Mouse (Mus musculus) forebrain, embryonic 12.5 days (tissue): ENCODE measurements around the gene Sh3glb1. TPM values are rescaled to one million over a fixed set of nuclear protein-coding genes. Genes with fewer than 3 reads are reported as not detected.
A peak's percentile ranks its signal among the peaks of the same experiment; 100 is the strongest.
"Not testable (repeated sequence)": the region's sequence is repeated elsewhere in the genome, so short reads cannot be mapped to it uniquely, and the experiment has no call there.

Experiments
- ATAC-seq: fragments of 200-750 bp; cut with Nextera tagmentation; 2 replicates; pipeline ENCODE4 v1.8.0; 2017; ENCODE audit warnings: moderate TSS enrichment; ENCODE audit not compliant: low FRiP score
- H3K27ac ChIP-seq: fragments of 300-500 bp; sonication (generic); 2 replicates; pipeline ENCODE4 v1.5.1; 2016; ENCODE audit warnings: mild to moderate bottlenecking
- H3K27me3 ChIP-seq: fragments of 300-500 bp; sonication (generic); 2 replicates; pipeline ENCODE4 v1.6.1; 2016; ENCODE audit warnings: mild to moderate bottlenecking
- H3K36me3 ChIP-seq: fragments of 300-500 bp; sonication (generic); replicated peaks from 2 replicates; pipeline ENCODE4 v1.6.1; 2016; ENCODE audit warnings: mild to moderate bottlenecking
- H3K4me1 ChIP-seq: fragments of 300-500 bp; sonication (generic); 2 replicates; pipeline ENCODE4 v1.6.1; 2016
- H3K4me2 ChIP-seq: fragments of 300-500 bp; sonication (generic); 2 replicates; pipeline ENCODE4 v1.6.1; 2016; ENCODE audit warnings: mild to moderate bottlenecking, moderate library complexity
- H3K4me3 ChIP-seq: fragments of 300-500 bp; sonication (generic); replicated peaks from 2 replicates; pipeline ENCODE4 v1.5.1; 2016; ENCODE audit warnings: mild to moderate bottlenecking
- H3K9ac ChIP-seq: fragments of 300-500 bp; sonication (generic); 2 replicates; pipeline ENCODE4 v1.6.1; 2016; ENCODE audit warnings: mild to moderate bottlenecking
- H3K9me3 ChIP-seq: fragments of 300-500 bp; sonication (generic); 2 replicates; pipeline ENCODE4 v1.6.1; 2016
- WGBS: fragments of 180-500 bp; shearing (Covaris S2); methylation state at CpG from one replicate; pipeline ENCODE4 v1.1.7; 2016; 5-methylcytosine and 5-hydroxymethylcytosine counted together
- polyA plus RNA-seq: library from polyadenylated mRNA; unstranded; fragments of >200 nt; fragmentation: Nextera tagmentation; extraction: Ambion mirVana; gene quantifications from 2 replicates; pipeline ENCODE4 v1.2.1, GENCODE M21; 2016

The Sh3glb1 gene
- polyA plus RNA-seq = 93.6 and 94.0 TPM in 2 replicates

DNA sequence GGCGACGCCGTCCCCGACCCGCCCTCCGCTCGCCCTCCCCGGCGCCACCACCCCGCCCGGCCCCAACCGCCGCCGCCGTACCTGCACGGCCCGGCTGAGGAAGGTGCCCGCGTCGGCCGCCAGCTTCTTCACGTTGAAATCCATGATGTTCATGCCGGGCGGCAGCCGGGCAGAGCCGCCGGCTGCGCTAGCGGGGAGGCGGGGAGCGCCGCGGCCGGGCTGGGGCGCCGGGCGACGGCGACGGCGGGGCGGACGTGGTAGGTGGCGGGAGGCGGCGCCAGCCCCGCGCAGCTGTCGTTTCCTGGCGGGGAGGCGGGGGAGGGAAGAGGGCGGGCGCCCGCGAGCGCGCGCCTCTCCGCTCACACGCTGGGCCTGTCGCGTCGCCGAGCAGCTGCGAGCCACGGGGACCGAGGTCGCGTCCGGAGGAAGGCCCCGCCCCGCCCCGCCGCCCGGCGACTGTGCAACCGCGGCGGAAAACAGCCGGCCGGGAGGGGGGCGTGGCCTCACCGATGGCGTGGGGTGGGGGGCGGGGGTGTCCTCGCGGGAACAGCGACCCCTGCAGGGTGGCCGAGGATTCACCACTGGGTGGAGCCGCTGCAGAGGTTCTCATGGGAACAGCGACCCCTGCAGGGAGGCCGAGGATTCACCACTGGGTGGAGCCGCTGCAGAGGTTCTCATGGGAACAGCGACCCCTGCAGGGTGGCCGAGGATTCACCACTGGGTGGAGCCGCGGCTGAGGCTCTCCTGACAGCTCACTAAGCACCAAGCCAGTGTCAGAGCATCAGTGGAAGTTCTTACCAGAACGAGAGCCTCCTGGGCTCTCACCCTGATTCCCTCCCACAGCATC, at the start of gene Sh3glb1:
Gene Sh3glb1, minus strand, starts transcription at position 435 of the 847 bp plus-strand sequence.
- Histone ChIP-seq H3K4me3 (peak within 1 kb of the TSS; percentile 94), H3K36me3 (no peaks in the 10 kb centered on the region), H3K4me1 (peaks cover 25% of the 10 kb centered on the region), H3K27me3 (no peaks in the 10 kb centered on the region), H3K9ac (peak within 1 kb of the TSS; percentile 94), H3K27ac (peak within 1 kb of the TSS; percentile 99), H3K9me3 (no peaks in the 10 kb centered on the region), H3K4me2 (peak within 1 kb of the TSS; percentile 85)
- peak; percentile 94 for ATAC-seq
- WGBS = under 1% methylated on average over 69 of the region's 98 CpGs

GRCm38 (mm10) chr3:144765161-144765560, 45.0 kb upstream of the Sh3glb1 start:
- no peaks in the 10 kb centered on the region for H3K9me3 ChIP-seq

DNA sequence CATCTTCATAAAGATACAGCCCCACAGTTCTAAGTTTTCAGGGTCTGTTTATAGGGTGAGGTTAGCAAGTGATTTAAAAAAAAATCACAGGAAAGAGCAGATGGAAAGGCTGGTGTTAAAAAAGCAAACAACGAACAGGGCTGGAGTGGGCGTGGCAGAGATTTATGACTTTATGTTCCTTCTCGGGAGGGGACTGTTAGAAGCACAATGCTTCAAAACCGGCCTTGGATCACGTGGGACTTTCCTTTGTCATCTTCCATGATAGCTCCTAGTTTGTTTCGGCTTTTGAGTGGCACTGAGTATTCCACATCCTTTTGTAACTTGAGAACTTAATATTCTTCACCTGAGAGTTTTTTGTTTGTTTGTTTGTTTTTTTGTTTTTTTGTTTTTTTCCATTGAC, 41.3 kb upstream of the Sh3glb1 start:
- 85% methylated on average over 6 of the region's 6 CpGs for WGBS

More at GRCm38 (mm10) chr3:144765161-144765560, 45.0 kb upstream of the Sh3glb1 start:
- Histone ChIP-seq H3K27ac (no peak overlapping the region), H3K4me3 (no peak overlapping the region), H3K4me2 (no peak overlapping the region), H3K27me3 (no peaks in the 10 kb centered on the region), H3K4me1 (no peaks in the 10 kb centered on the region), H3K36me3 (no peaks in the 10 kb centered on the region), H3K9ac (no peak overlapping the region)
- WGBS = 93% methylated on average over 4 of the region's 4 CpGs
- ATAC-seq = no peak

GRCm38 (mm10) chr3:144760592-144761309, 40.6 kb upstream of the Sh3glb1 start, which contains the start of gene Clca3a1:
Clca3a1 (minus strand) TSS chr3:144760977.
- Histone ChIP-seq H3K9ac (no peak within 1 kb of the TSS), H3K4me1 (no peaks in the 10 kb centered on the region), H3K27me3 (no peaks in the 10 kb centered on the region), H3K4me3 (no peak within 1 kb of the TSS), H3K27ac (no peak within 1 kb of the TSS), H3K9me3 (no peaks in the 10 kb centered on the region), H3K36me3 (no peaks in the 10 kb centered on the region), H3K4me2 (no peak within 1 kb of the TSS)
- WGBS = 83% methylated on average over 10 of the region's 11 CpGs
- ATAC-seq = no peak

More for the DNA sequence above, 41.3 kb upstream of the Sh3glb1 start:
- no peak for ATAC-seq
- H3K27ac ChIP-seq = no peak overlapping the region
- no peaks in the 10 kb centered on the region for H3K27me3 ChIP-seq
- no peaks in the 10 kb centered on the region for H3K36me3 ChIP-seq
- no peaks in the 10 kb centered on the region for H3K4me1 ChIP-seq
- no peak overlapping the region for H3K9ac ChIP-seq
- H3K4me3 ChIP-seq = no peak overlapping the region
- H3K4me2 ChIP-seq = no peak overlapping the region
- no peaks in the 10 kb centered on the region for H3K9me3 ChIP-seq

DNA sequence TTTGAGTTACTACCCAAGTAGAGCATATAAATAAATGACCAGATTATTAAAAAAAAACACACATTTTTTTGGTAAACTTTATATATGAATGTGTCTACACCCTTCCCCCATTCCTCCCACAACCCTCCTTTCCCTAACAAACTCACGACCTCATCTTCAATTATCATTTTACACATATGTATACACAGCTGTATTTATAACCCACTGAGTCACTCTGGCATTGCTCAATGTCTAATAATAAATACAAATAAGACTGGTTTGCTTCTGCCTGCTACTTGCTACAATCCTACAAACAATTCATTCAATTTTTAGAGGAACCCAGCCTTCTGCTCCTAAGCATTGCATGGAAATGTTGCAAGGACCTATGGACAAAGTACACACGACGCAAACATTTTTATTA, 39.6 kb upstream of the Sh3glb1 start:
- no peak overlapping the region for H3K4me3 ChIP-seq
- 91% methylated on average over 3 of the region's 3 CpGs for WGBS
- H3K27ac ChIP-seq = no peak overlapping the region
- ATAC-seq = no peak
- H3K36me3 ChIP-seq = no peaks in the 10 kb centered on the region
- H3K27me3 ChIP-seq = no peaks in the 10 kb centered on the region
- no peaks in the 10 kb centered on the region for H3K9me3 ChIP-seq
- H3K4me1 ChIP-seq = no peaks in the 10 kb centered on the region
- H3K9ac ChIP-seq = no peak overlapping the region
- H3K4me2 ChIP-seq = no peak overlapping the region

GRCm38 (mm10) chr3:144756103-144756502, 36.0 kb upstream of the Sh3glb1 start:
- H3K36me3 ChIP-seq, H3K4me1 ChIP-seq, H3K27me3 ChIP-seq, H3K9ac ChIP-seq, H3K27ac ChIP-seq, H3K4me3 ChIP-seq, ATAC-seq, H3K4me2 ChIP-seq, H3K9me3 ChIP-seq: not testable (repeated sequence)
- WGBS = 77% methylated on average over 8 of the region's 8 CpGs

GRCm38 (mm10) chr3:144753120-144753519, 33.0 kb upstream of the Sh3glb1 start:
- 6% methylated on average over 2 of the region's 2 CpGs for WGBS
- Histone ChIP-seq H3K9me3 (no peaks in the 10 kb centered on the region), H3K9ac (no peak overlapping the region), H3K36me3 (no peaks in the 10 kb centered on the region), H3K4me3 (no peak overlapping the region), H3K27me3 (no peaks in the 10 kb centered on the region), H3K4me2 (no peak overlapping the region), H3K4me1 (no peaks in the 10 kb centered on the region; the same call in 1 of the 2 replicates), H3K27ac (no peak overlapping the region)
- ATAC-seq = no peak

- not testable (repeated sequence) for H3K4me1 ChIP-seq, H3K4me3 ChIP-seq, H3K36me3 ChIP-seq, H3K27me3 ChIP-seq, H3K9me3 ChIP-seq, H3K27ac ChIP-seq, H3K4me2 ChIP-seq, H3K9ac ChIP-seq
- 57% methylated on average over 20 of the region's 21 CpGs for WGBS
- peak; percentile 82 for ATAC-seq
These were observed 29.2 kb upstream of the Sh3glb1 start for GRCm38 (mm10) chr3:144749062-144749963.

- H3K9me3 ChIP-seq, H3K4me2 ChIP-seq, H3K4me1 ChIP-seq, H3K9ac ChIP-seq, ATAC-seq, H3K27ac ChIP-seq, H3K27me3 ChIP-seq, H3K4me3 ChIP-seq, H3K36me3 ChIP-seq: not testable (repeated sequence)
- WGBS = 22% methylated on average over 3 of the region's 3 CpGs
These were observed 27.6 kb upstream of the Sh3glb1 start for GRCm38 (mm10) chr3:144747706-144748105.

GRCm38 (mm10) chr3:144738396-144738795, 18.3 kb upstream of the Sh3glb1 start:
- not testable (repeated sequence) for H3K9me3 ChIP-seq, H3K27me3 ChIP-seq, H3K4me1 ChIP-seq, H3K9ac ChIP-seq, H3K4me3 ChIP-seq, H3K4me2 ChIP-seq, ATAC-seq, H3K36me3 ChIP-seq, H3K27ac ChIP-seq
- 78% methylated on average over 24 of the region's 24 CpGs for WGBS

DNA sequence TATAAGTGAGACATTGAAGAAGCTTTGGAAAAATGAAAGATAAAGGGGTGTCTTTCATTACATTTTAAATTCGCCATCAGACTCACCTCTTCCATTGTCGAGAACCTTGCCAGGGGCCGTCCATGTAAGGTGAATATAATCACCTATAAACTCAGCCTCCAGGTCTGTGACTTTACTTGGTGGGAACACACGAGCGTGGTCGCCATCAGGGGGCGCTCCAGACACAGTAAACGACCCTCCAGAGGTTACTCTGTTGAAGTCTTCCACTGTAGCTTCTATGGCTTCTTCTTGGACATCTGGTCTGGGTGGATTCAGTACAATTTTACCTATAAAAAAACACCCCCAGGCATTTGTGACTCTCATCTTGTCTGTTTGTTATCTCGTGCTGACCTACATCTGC, 16.7 kb upstream of the Sh3glb1 start:
- ATAC-seq = no peak
- Histone ChIP-seq H3K4me2 (no peak overlapping the region), H3K27me3 (no peaks in the 10 kb centered on the region), H3K4me1 (no peaks in the 10 kb centered on the region), H3K9ac (no peak overlapping the region), H3K27ac (no peak overlapping the region), H3K36me3 (no peaks in the 10 kb centered on the region), H3K9me3 (no peaks in the 10 kb centered on the region), H3K4me3 (no peak overlapping the region)
- WGBS = 28% methylated on average over 9 of the region's 9 CpGs

GRCm38 (mm10) chr3:144723455-144723854, 3.3 kb upstream of the Sh3glb1 start:
- no peak for ATAC-seq
- H3K9me3 ChIP-seq = no peaks in the 10 kb centered on the region
- no peak overlapping the region for H3K27ac ChIP-seq
- H3K9ac ChIP-seq = no peak overlapping the region
- H3K4me3 ChIP-seq = no peak overlapping the region
- no peaks in the 10 kb centered on the region for H3K36me3 ChIP-seq
- WGBS = 50% methylated on average over 4 of the region's 4 CpGs
- H3K4me2 ChIP-seq = no peak overlapping the region
- no peaks in the 10 kb centered on the region for H3K27me3 ChIP-seq
- peaks cover 12% of the 10 kb centered on the region for H3K4me1 ChIP-seq
